Mouse (Mus musculus) embryonic fibroblast, embryonic 13.5 days (primary cell): ENCODE data around the gene Klrk1. TPM values are rescaled to one million over a fixed set of nuclear protein-coding genes. Genes with fewer than 3 reads are reported as not detected.
"Not testable (repeated sequence)": the region's sequence is repeated elsewhere in the genome, so short reads cannot be mapped to it uniquely, and the experiment has no call there.

Source experiments
- H3K27ac ChIP-seq: 2 replicates; pipeline ENCODE4 v1.5.1; 2012; ENCODE audit warnings: low read length, control low read depth, inconsistent platforms; ENCODE audit not compliant: insufficient read depth
- H3K4me1 ChIP-seq: 2 replicates; pipeline ENCODE4 v1.6.1; 2011; ENCODE audit warnings: low read length; ENCODE audit not compliant: control insufficient read depth, insufficient read depth
- H3K4me3 ChIP-seq: 2 replicates; pipeline ENCODE4 v1.5.1; 2011; ENCODE audit warnings: mild to moderate bottlenecking, control low read depth, low read length; ENCODE audit not compliant: insufficient read depth
- CTCF ChIP-seq: IDR thresholded peaks from 2 replicates; pipeline ENCODE4 v1.5.1; 2011; ENCODE audit warnings: mild to moderate bottlenecking, control low read depth, low read length, moderate library complexity, borderline replicate concordance; ENCODE audit not compliant: insufficient read depth
- POLR2A ChIP-seq: IDR thresholded peaks from 2 replicates; pipeline ENCODE4 v1.6.1; 2011; ENCODE audit warnings: low read depth, mild to moderate bottlenecking, control low read depth, low read length, moderate library complexity
- polyA plus RNA-seq: library from polyadenylated mRNA; stranded (reverse); fragments of >200 nt; gene quantifications from 2 replicates; pipeline ENCODE4 v1.2.4, GENCODE M21; 2011; ENCODE audit warnings: low read depth; ENCODE audit not compliant: missing spikeins, insufficient read length

The Klrk1 gene
- not detected in 2 replicates for polyA plus RNA-seq

DNA sequence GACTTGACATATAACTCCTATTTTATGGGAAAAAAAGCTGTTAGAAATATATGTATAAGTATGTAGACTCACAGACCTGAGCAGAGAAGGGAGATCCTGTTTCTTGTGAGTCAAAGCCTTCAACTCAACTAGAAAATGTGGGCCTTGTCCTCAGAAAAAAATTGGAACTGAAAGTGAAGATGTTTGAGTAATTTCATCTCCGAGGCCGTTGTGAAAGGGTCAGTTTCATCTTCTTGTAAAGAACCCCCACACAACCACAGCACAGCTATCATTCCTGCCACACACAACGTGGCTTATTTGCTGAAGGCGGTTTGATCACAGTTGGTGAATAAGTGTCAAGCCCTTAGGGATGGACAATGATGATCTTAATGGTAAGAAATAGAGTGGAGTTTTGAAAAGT, at the start of gene Klrk1:
Gene Klrk1, minus strand, starts transcription at position 130 of the 400 bp plus-strand sequence.
- TF ChIP-seq POLR2A, result no peak
- TF ChIP-seq CTCF, result no peak
- H3K4me1 ChIP-seq, result no peaks in the 10 kb centered on the region
- H3K27ac ChIP-seq, result no peak within 1 kb of the TSS
- H3K4me3 ChIP-seq, result no peak within 1 kb of the TSS

DNA sequence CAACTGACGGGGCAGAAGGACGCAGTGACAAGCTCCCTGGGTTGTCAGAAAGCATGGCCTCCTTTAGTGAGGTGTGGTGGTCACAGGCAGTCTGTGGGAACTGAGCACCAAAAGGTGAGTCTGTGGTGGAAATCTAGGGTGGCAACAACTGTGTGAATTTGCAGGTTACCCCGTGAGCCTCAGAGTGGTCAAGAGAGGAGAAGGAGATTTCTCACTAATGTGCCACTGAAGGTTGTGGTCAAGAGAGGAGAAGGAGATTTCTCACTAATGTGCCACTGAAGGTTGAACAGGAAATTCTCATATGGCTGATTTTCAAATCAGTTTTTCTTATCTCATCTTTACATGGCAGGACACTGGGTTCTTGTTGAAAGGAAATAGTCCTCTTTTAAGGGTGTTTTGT, 37.6 kb upstream of the Klrk1 start:
- not testable (repeated sequence) for H3K27ac ChIP-seq, H3K4me1 ChIP-seq, H3K4me3 ChIP-seq

DNA sequence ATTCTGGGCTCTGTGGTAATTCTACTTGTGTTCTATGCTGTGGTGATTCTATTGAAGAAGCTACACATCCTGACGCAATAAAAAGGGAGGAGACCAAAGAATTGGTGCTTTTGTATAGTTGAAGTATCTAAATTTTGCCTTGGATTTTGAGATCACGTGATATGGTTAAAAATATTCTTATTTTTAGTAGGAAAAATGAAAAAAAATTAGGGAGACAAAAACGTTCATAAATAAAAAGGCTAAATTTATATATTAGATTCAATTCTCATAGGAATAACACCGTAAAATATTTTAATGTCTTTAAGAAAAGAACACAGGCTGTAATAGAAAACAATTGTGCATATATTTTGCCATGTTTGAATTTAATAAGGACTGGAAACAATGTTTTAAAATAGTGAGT, 36.9 kb upstream of the Klrk1 start, which contains the start of gene Klrc2:
Gene Klrc2, minus strand, starts transcription at position 101 of the 400 bp plus-strand sequence.
- not testable (repeated sequence) for H3K4me3 ChIP-seq, H3K4me1 ChIP-seq, H3K27ac ChIP-seq

GRCm38 (mm10) chr6:129644054-129644453, 20.4 kb upstream of the Klrk1 start:
- H3K27ac ChIP-seq, H3K4me1 ChIP-seq, H3K4me3 ChIP-seq: not testable (repeated sequence)

DNA sequence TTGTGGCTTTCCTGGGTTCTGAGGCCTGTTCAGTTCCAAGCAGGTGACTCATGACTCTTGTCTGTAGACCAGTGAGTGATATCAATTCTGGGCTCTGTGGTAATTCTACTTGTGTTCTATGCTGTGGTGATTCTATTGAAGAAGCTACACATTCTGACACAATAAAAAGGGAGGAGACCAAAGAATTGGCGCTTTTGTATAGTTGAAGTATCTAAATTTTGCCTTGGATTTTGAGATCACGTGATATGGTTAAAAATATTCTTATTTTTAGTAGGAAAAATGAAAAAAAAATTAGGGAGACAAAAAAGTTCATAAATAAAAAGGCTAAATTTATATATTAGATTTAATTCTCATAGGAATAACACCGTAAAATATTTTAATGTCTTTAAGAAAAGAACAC, 19.6 kb upstream of the Klrk1 start, which contains the start of gene Klrc3:
Gene Klrc3, minus strand, starts transcription at position 101 of the 400 bp plus-strand sequence.
- not testable (repeated sequence) for H3K4me3 ChIP-seq, H3K4me1 ChIP-seq

GRCm38 (mm10) chr6:129631046-129631445, 7.4 kb upstream of the Klrk1 start:
- H3K27ac ChIP-seq, H3K4me1 ChIP-seq, H3K4me3 ChIP-seq: not testable (repeated sequence)

More for the DNA sequence above, 19.6 kb upstream of the Klrk1 start, which contains the start of gene Klrc3:
- H3K27ac ChIP-seq, result not testable (repeated sequence)

- Histone ChIP-seq H3K27ac (no peak overlapping the region), H3K4me1 (no peaks in the 10 kb centered on the region), H3K4me3 (no peak overlapping the region)
- no peak for TF ChIP-seq CTCF
- no peak for TF ChIP-seq POLR2A
Measured at GRCm38 (mm10) chr6:129608372-129608771, 15.3 kb downstream of the Klrk1 start.

DNA sequence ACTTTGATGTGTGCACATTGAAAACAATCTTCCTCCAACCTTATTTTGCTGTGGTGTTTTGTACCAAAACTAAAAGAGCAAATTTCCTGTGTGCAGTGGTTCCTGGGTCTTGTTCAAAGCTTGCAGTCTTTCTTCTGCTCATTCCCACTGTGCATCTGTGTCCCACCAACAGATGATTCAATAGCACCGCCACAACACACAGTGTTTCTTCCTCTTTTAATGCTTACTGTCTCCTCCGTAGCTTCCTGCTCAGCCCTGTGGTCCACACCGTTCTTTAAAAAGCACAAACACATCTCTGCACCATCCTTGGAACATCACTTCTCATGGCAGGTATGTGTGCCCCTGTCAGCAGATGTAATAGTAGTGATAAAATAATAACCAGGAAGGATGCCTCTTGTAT, 32.2 kb downstream of the Klrk1 start, which contains the start of gene Klrd1:
Gene Klrd1, plus strand, starts transcription at position 275 of the 400 bp plus-strand sequence.
- Histone ChIP-seq H3K4me3 (no peak within 1 kb of the TSS), H3K4me1 (no peaks in the 10 kb centered on the region; the same call in 1 of the 2 replicates), H3K27ac (no peak within 1 kb of the TSS)
- TF ChIP-seq CTCF, result no peak
- no peak for TF ChIP-seq POLR2A

DNA sequence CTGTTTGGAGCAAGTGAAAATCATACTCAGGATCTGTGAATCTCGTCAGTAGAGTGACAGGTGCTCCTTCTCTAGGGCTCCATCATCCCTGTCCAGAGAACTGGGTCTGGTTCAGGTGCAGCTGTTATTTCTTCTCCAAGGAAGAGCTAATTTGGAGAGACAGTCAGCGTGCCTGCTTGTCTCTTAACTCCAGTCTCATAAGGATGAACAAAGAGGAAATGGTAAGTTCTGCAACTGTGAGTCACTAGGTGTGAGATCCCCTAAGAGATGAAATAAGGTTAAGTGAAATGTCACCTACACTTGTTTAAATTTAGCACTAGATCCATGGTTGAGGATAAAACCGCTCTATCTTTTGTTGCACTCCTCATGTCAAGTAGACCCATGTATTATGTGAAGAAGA, 40.6 kb downstream of the Klrk1 start:
- Histone ChIP-seq H3K27ac (no peak overlapping the region), H3K4me1 (no peaks in the 10 kb centered on the region), H3K4me3 (no peak overlapping the region)
- TF ChIP-seq POLR2A (no peak), CTCF (no peak)

DNA sequence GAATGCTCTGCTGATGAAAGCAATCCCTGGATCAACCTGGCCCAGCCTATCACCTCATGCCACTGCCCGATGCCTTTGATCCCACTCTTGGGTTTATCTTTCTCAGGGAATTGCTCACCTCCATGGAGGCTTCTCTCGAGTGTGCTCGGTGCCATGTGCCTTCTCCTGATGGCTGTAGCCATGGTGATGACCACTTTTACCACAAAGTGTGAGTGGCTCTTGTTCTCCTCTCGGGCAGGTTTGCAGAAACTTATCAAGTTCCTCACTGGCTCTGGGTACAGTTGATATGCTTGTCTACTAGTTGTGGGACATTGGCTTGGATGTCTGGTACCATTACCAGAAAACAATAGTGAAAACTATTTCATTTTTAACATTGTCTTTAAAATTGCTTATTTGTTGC, 41.8 kb downstream of the Klrk1 start:
- H3K4me3 ChIP-seq, result no peak overlapping the region
- TF ChIP-seq POLR2A (no peak), CTCF (no peak)
- H3K4me1 ChIP-seq, result no peaks in the 10 kb centered on the region
- H3K27ac ChIP-seq, result no peak overlapping the region

GRCm38 (mm10) chr6:129581274-129581673, 42.4 kb downstream of the Klrk1 start:
- TF ChIP-seq CTCF (no peak), POLR2A (no peak)

DNA sequence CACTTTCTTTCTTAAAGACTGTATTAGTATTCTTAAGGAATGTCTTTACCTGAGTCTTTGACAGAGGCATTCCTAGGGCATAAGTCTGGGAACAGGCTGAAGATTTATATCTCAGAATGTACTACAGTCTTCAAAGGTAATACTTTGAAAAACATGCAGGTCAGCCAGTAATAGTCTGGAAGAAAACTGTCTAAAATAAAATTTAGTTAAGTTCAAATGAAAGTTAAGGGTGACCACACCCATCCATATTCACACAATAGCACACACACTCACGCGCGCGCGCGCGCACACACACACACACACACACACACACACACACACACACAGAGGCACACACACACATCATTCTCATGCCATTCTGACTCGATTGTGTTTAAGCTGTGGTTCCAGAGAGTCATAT, 46.1 kb downstream of the Klrk1 start, which contains the start of gene Klre1:
Gene Klre1, plus strand, starts transcription at position 301 of the 400 bp plus-strand sequence.
- no peaks in the 10 kb centered on the region for H3K4me1 ChIP-seq
- H3K4me3 ChIP-seq, result no peak within 1 kb of the TSS
- TF ChIP-seq POLR2A (no peak), CTCF (no peak)
- H3K27ac ChIP-seq, result no peak within 1 kb of the TSS

More at GRCm38 (mm10) chr6:129581274-129581673, 42.4 kb downstream of the Klrk1 start:
- Histone ChIP-seq H3K4me1 (no peaks in the 10 kb centered on the region), H3K27ac (no peak overlapping the region), H3K4me3 (no peak overlapping the region)
